Mouse (Mus musculus): Measurements from ENCODE around the gene Agpat1. TPM values are rescaled to one million over a fixed set of nuclear protein-coding genes. Genes with fewer than 3 reads are reported as not detected.

The Agpat1 gene
- polyA plus RNA-seq, 1 experiment: 350 TPM

GRCm38 (mm10) chr17:34655160-34655559 lies 51.1 kb downstream of the Agpat1 start:
- no peak for TF ChIP-seq CTCF (IDR thresholded peaks at IDR 0.05; ENCODE audit: borderline replicate concordance, control insufficient read depth, extremely low read depth, insufficient read depth, low read length, poor library complexity)
- TF ChIP-seq POLR2A (IDR thresholded peaks at IDR 0.05; ENCODE audit: control insufficient read depth, extremely low read depth, insufficient read depth, low read length, poor library complexity): no peak
- peaks cover 4% of the 10 kb centered on the region; the same call in 1 of the 2 replicates for H3K27me3 ChIP-seq (ENCODE audit: control insufficient read depth, insufficient read depth, low read length)
- WGBS: 98% methylated on average over 7 of the region's 7 CpGs
- no peak for DNase-seq
- H3K36me3 ChIP-seq (ENCODE audit: control insufficient read depth, insufficient read depth, low read length): no peaks in the 10 kb centered on the region
- no peaks in the 10 kb centered on the region for H3K4me1 ChIP-seq (replicated peaks; ENCODE audit: control insufficient read depth, insufficient read depth, low read length)
- no peak overlapping the region for H3K27ac ChIP-seq (ENCODE audit: control insufficient read depth, insufficient read depth, low read length)
- H3K4me3 ChIP-seq (ENCODE audit: control insufficient read depth, insufficient read depth, low read length): no peak overlapping the region

GRCm38 (mm10) chr17:34655581-34655991 lies 51.5 kb downstream of the Agpat1 start:
- Histone ChIP-seq H3K27me3 (ENCODE audit: control insufficient read depth, insufficient read depth, low read length) (peaks cover 4% of the 10 kb centered on the region; the same call in 1 of the 2 replicates), H3K27ac (ENCODE audit: control insufficient read depth, insufficient read depth, low read length) (no peak overlapping the region), H3K36me3 (ENCODE audit: control insufficient read depth, insufficient read depth, low read length) (no peaks in the 10 kb centered on the region), H3K4me3 (ENCODE audit: control insufficient read depth, insufficient read depth, low read length) (no peak overlapping the region), H3K4me1 (replicated peaks; ENCODE audit: control insufficient read depth, insufficient read depth, low read length) (no peaks in the 10 kb centered on the region)
- WGBS: 84% methylated on average over 4 of the region's 4 CpGs
- DNase-seq: no peak
- no peak for TF ChIP-seq POLR2A (IDR thresholded peaks at IDR 0.05; ENCODE audit: control insufficient read depth, extremely low read depth, insufficient read depth, low read length, poor library complexity)
- no peak for TF ChIP-seq CTCF (IDR thresholded peaks at IDR 0.05; ENCODE audit: borderline replicate concordance, control insufficient read depth, extremely low read depth, insufficient read depth, low read length, poor library complexity)

GRCm38 (mm10) chr17:34656666-34657065 lies 52.6 kb downstream of the Agpat1 start:
- 70% methylated on average over 8 of the region's 8 CpGs for WGBS
- Histone ChIP-seq H3K27me3 (ENCODE audit: control insufficient read depth, insufficient read depth, low read length) (peaks cover 4% of the 10 kb centered on the region; the same call in 1 of the 2 replicates), H3K36me3 (ENCODE audit: control insufficient read depth, insufficient read depth, low read length) (no peaks in the 10 kb centered on the region), H3K4me3 (ENCODE audit: control insufficient read depth, insufficient read depth, low read length) (no peak overlapping the region), H3K27ac (ENCODE audit: control insufficient read depth, insufficient read depth, low read length) (no peak overlapping the region), H3K4me1 (replicated peaks; ENCODE audit: control insufficient read depth, insufficient read depth, low read length) (no peaks in the 10 kb centered on the region)
- no peak for DNase-seq
- TF ChIP-seq CTCF (IDR thresholded peaks at IDR 0.05; ENCODE audit: borderline replicate concordance, control insufficient read depth, extremely low read depth, insufficient read depth, low read length, poor library complexity) (no peak), POLR2A (IDR thresholded peaks at IDR 0.05; ENCODE audit: control insufficient read depth, extremely low read depth, insufficient read depth, low read length, poor library complexity) (no peak)

- no peak for DNase-seq
- Histone ChIP-seq H3K4me1 (replicated peaks; ENCODE audit: control insufficient read depth, insufficient read depth, low read length) (no peaks in the 10 kb centered on the region), H3K27ac (ENCODE audit: control insufficient read depth, insufficient read depth, low read length) (no peak overlapping the region), H3K4me3 (ENCODE audit: control insufficient read depth, insufficient read depth, low read length) (no peak overlapping the region), H3K27me3 (ENCODE audit: control insufficient read depth, insufficient read depth, low read length) (peaks cover 4% of the 10 kb centered on the region; the same call in 1 of the 2 replicates), H3K36me3 (ENCODE audit: control insufficient read depth, insufficient read depth, low read length) (no peaks in the 10 kb centered on the region)
- TF ChIP-seq CTCF (IDR thresholded peaks at IDR 0.05; ENCODE audit: borderline replicate concordance, control insufficient read depth, extremely low read depth, insufficient read depth, low read length, poor library complexity) (no peak), POLR2A (IDR thresholded peaks at IDR 0.05; ENCODE audit: control insufficient read depth, extremely low read depth, insufficient read depth, low read length, poor library complexity) (no peak)
- WGBS: 18% methylated on average over 2 of the region's 2 CpGs
These were observed 53.2 kb downstream of the Agpat1 start for GRCm38 (mm10) chr17:34657271-34657670.

GRCm38 (mm10) chr17:34658145-34658544 lies 54.1 kb downstream of the Agpat1 start:
- no peak for DNase-seq
- H3K4me3 ChIP-seq (ENCODE audit: control insufficient read depth, insufficient read depth, low read length): no peak overlapping the region
- TF ChIP-seq POLR2A (IDR thresholded peaks at IDR 0.05; ENCODE audit: control insufficient read depth, extremely low read depth, insufficient read depth, low read length, poor library complexity): no peak
- TF ChIP-seq CTCF (IDR thresholded peaks at IDR 0.05; ENCODE audit: borderline replicate concordance, control insufficient read depth, extremely low read depth, insufficient read depth, low read length, poor library complexity): no peak
- WGBS: 43% methylated on average over 2 of the region's 2 CpGs
- H3K27ac ChIP-seq (ENCODE audit: control insufficient read depth, insufficient read depth, low read length): no peak overlapping the region
- H3K4me1 ChIP-seq (replicated peaks; ENCODE audit: control insufficient read depth, insufficient read depth, low read length): no peaks in the 10 kb centered on the region
- peaks cover 4% of the 10 kb centered on the region; the same call in 1 of the 2 replicates for H3K27me3 ChIP-seq (ENCODE audit: control insufficient read depth, insufficient read depth, low read length)
- no peaks in the 10 kb centered on the region for H3K36me3 ChIP-seq (ENCODE audit: control insufficient read depth, insufficient read depth, low read length)

- Histone ChIP-seq H3K27me3 (ENCODE audit: control insufficient read depth, insufficient read depth, low read length) (peaks cover 4% of the 10 kb centered on the region; the same call in 1 of the 2 replicates), H3K36me3 (ENCODE audit: control insufficient read depth, insufficient read depth, low read length) (no peaks in the 10 kb centered on the region), H3K27ac (ENCODE audit: control insufficient read depth, insufficient read depth, low read length) (no peak overlapping the region), H3K4me1 (replicated peaks; ENCODE audit: control insufficient read depth, insufficient read depth, low read length) (no peaks in the 10 kb centered on the region), H3K4me3 (ENCODE audit: control insufficient read depth, insufficient read depth, low read length) (no peak overlapping the region)
- DNase-seq: no peak
- WGBS: 86% methylated on average over 3 of the region's 3 CpGs
- TF ChIP-seq CTCF (IDR thresholded peaks at IDR 0.05; ENCODE audit: borderline replicate concordance, control insufficient read depth, extremely low read depth, insufficient read depth, low read length, poor library complexity) (no peak), POLR2A (IDR thresholded peaks at IDR 0.05; ENCODE audit: control insufficient read depth, extremely low read depth, insufficient read depth, low read length, poor library complexity) (no peak)
These were observed 54.5 kb downstream of the Agpat1 start for GRCm38 (mm10) chr17:34658591-34658990.
